Mouse (Mus musculus): Measurements from ENCODE around the gene Ctsh. TPM values are rescaled to one million over a fixed set of nuclear protein-coding genes. Genes with fewer than 3 reads are reported as not detected.

The Ctsh gene
- polyA plus RNA-seq, 1 experiment from 2014 or later: 69.3 TPM

DNA sequence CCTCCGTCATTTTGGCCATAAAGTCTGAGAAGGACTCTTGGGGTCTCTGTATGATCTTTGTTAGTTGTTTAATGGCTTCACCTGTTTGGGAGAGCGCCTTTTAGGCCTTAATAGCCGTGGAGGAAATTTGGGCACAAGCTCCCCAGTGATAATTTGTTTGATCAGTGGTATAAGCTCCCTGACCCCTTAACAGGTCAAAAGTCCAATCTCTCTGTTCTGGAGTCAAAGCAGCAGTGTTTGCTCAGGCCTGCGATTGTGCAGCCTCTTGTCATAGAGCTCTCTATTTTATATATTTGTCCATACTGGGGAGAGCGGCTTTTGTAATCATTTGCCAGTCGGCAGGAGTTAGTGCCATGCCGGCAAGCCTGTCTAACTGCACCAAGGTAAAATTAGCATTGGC is 8.8 kb upstream of the Ctsh start:
- no peak overlapping the region for H3K27ac ChIP-seq (replicated peaks; ENCODE audit: low read depth, low read length)
- no peaks in the 10 kb centered on the region for H3K4me1 ChIP-seq (ENCODE audit: control insufficient read depth, insufficient read depth, low read length)
- 85% methylated on average over 7 of the region's 7 CpGs for WGBS
- ATAC-seq (ENCODE audit: low read depth): no peak
- no peaks in the 10 kb centered on the region for H3K36me3 ChIP-seq (ENCODE audit: control insufficient read depth, insufficient read depth, low read length)
- H3K4me2 ChIP-seq (ENCODE audit: low read depth, low read length): no peak overlapping the region
- H3K4me3 ChIP-seq (ENCODE audit: low read depth, low read length): no peak overlapping the region
- no peaks in the 10 kb centered on the region for H3K27me3 ChIP-seq (replicated peaks; ENCODE audit: control insufficient read depth, insufficient read depth, low read length)
- H3K9me3 ChIP-seq (ENCODE audit: control insufficient read depth, low read length): 0 out of 2 replicates have a peak, but pooled peaks cover 4% of the 10 kb centered on the region
- H3K9ac ChIP-seq (ENCODE audit: low read depth, low read length): no peak overlapping the region
- no peak for DNase-seq (ENCODE audit: low spot score)

DNA sequence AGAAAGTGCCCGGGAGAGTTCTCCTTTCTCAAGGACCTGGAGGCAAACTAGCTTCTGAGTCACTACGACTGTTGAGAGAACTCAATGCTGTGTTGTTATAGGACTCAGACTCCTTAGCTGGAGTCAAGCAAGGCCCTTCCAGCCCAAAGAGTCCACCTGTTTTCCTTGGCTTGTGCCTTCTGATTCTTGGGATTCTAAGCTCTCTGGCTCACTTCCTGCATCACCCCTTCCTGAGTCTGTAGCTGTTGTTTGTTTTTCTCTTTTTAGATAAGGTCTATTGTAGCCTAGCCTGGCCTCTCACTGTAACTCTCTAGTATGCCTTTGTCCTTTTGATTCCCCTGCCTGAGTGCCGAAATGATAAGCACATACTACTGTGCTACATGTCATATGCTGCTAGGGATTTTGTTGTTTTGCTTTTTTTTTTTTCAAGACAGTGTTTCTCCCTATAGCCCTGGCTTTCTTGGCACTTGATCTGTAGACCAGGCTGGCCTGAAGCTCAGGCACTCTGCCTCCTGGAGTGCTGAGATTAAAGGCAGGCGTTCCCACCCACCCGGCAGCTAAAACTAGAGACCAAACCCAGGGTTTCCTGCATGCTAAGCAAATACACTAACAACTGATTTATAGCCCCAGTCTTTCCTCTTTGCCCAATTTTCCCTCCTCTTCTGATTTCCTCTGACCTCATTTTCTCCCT is 5.9 kb upstream of the Ctsh start:
- ATAC-seq (ENCODE audit: low read depth): no peak
- Histone ChIP-seq H3K9ac (ENCODE audit: low read depth, low read length) (no peak overlapping the region), H3K4me2 (ENCODE audit: low read depth, low read length) (no peak overlapping the region), H3K9me3 (ENCODE audit: control insufficient read depth, low read length) (0 out of 2 replicates have a peak, but pooled peaks cover 4% of the 10 kb centered on the region), H3K27ac (replicated peaks; ENCODE audit: low read depth, low read length) (no peak overlapping the region), H3K4me3 (ENCODE audit: low read depth, low read length) (no peak overlapping the region), H3K4me1 (ENCODE audit: control insufficient read depth, insufficient read depth, low read length) (no peaks in the 10 kb centered on the region), H3K36me3 (ENCODE audit: control insufficient read depth, insufficient read depth, low read length) (no peaks in the 10 kb centered on the region), H3K27me3 (replicated peaks; ENCODE audit: control insufficient read depth, insufficient read depth, low read length) (no peaks in the 10 kb centered on the region)
- 66% methylated on average over 5 of the region's 5 CpGs for WGBS
- no peak for DNase-seq (ENCODE audit: low spot score)

DNA sequence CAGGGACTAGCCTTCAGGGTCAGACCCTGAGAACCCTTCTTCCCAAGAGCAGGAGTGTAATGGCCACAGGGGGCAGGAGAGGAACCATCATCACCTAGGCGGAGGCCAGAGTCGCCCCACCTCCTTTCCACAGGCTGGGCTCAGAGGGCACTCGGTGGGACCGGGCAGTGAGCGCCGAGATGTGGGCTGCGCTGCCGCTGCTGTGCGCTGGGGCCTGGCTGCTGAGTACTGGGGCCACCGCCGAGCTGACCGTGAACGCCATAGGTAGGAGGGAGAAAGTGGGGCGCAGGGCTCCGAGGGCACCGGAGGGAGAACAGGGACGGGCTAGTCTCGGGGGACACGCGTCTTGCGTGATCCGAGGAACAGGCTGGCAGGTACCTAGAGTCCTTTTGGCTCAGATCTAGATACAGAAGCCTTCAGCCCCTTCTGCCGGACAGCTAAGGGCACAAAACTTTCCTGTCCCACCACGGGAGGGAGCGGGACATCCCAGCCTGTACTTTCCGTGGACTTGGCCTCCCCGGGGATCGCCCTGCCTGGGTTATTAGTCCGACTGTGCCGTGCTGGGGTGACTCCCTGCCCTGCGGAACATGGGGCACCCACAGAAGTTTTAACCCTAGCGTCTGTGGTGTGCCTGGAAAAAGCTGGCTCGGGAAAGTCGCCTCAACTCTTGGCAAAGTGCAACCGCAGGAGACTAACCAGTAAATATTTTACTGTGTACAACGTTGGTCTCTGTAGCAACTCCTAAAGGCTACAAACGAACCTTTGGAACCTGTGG is 606 bp downstream of the Ctsh start:
- Histone ChIP-seq H3K36me3 (ENCODE audit: control insufficient read depth, insufficient read depth, low read length) (no peaks in the 10 kb centered on the region), H3K27ac (replicated peaks; ENCODE audit: low read depth, low read length) (no peak overlapping the region), H3K9ac (ENCODE audit: low read depth, low read length) (peak overlapping the region; percentile 65), H3K4me1 (ENCODE audit: control insufficient read depth, insufficient read depth, low read length) (no peaks in the 10 kb centered on the region), H3K9me3 (ENCODE audit: control insufficient read depth, low read length) (no peaks in the 10 kb centered on the region), H3K4me3 (ENCODE audit: low read depth, low read length) (peak overlapping the region; percentile 48), H3K4me2 (ENCODE audit: low read depth, low read length) (peak overlapping the region; percentile 88), H3K27me3 (replicated peaks; ENCODE audit: control insufficient read depth, insufficient read depth, low read length) (no peaks in the 10 kb centered on the region; the same call in 1 of the 2 replicates)
- WGBS: under 1% methylated on average over 24 of the region's 37 CpGs
- peak; percentile 92 for ATAC-seq (ENCODE audit: low read depth)
- peak; percentile 56 for DNase-seq (ENCODE audit: low spot score)

DNA sequence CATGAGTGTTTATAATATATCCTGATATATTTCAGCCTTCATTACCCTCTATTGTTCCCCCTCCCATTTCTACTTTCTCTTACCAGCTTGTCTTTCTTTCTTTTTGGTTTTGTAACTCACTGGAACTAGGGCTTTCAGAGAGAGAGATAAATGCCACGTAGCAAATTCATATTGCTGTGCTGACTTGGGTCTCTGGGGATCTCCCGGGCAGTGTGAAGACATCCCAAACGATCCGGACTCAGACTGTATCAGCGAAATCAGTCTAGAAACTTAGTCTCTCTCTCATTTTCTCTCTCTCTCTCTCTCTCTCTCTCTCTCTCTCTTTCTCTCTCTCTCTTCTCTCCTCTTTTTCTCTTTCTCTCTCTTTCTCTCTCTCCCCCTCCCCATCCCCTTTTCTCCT is 1.5 kb downstream of the Ctsh start:
- H3K27ac ChIP-seq (replicated peaks; ENCODE audit: low read depth, low read length): no peak overlapping the region
- ATAC-seq (ENCODE audit: low read depth) (no peak), DNase-seq (ENCODE audit: low spot score) (no peak)
- H3K27me3 ChIP-seq (replicated peaks; ENCODE audit: control insufficient read depth, insufficient read depth, low read length): no peaks in the 10 kb centered on the region; the same call in 1 of the 2 replicates
- WGBS: 36% methylated on average over 5 of the region's 5 CpGs
- H3K9ac ChIP-seq (ENCODE audit: low read depth, low read length): no peak overlapping the region
- no peaks in the 10 kb centered on the region for H3K9me3 ChIP-seq (ENCODE audit: control insufficient read depth, low read length)
- peak overlapping the region; percentile 48; the same call in 1 of the 2 replicates for H3K4me3 ChIP-seq (ENCODE audit: low read depth, low read length)
- H3K36me3 ChIP-seq (ENCODE audit: control insufficient read depth, insufficient read depth, low read length): no peaks in the 10 kb centered on the region
- no peaks in the 10 kb centered on the region for H3K4me1 ChIP-seq (ENCODE audit: control insufficient read depth, insufficient read depth, low read length)
- H3K4me2 ChIP-seq (ENCODE audit: low read depth, low read length): peak overlapping the region; percentile 88

DNA sequence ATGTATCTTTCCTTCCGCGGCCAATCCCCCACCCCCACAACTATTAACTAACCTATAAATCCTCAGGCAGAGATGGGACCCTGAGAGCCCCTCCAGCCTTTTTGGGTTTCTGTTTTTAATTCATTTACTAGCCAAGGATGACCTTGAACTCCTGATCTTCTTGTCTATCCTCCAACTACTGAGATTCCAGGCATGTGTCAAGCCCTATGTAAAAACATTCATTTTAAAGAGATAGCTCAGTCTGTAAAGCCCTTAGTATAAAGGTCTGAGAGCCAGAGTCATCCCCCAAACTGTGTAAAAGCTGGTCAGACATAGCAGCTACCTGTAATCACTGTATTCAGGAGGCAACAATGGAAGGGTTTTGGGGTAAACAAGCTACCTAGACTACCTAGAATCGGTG is 2.0 kb downstream of the Ctsh start:
- no peaks in the 10 kb centered on the region for H3K9me3 ChIP-seq (ENCODE audit: control insufficient read depth, low read length)
- no peaks in the 10 kb centered on the region for H3K4me1 ChIP-seq (ENCODE audit: control insufficient read depth, insufficient read depth, low read length)
- no peak for DNase-seq (ENCODE audit: low spot score)
- no peaks in the 10 kb centered on the region for H3K36me3 ChIP-seq (ENCODE audit: control insufficient read depth, insufficient read depth, low read length)
- no peak for ATAC-seq (ENCODE audit: low read depth)
- H3K27me3 ChIP-seq (replicated peaks; ENCODE audit: control insufficient read depth, insufficient read depth, low read length): no peaks in the 10 kb centered on the region; the same call in 1 of the 2 replicates
- WGBS: 62% methylated on average over 3 of the region's 3 CpGs
- H3K4me2 ChIP-seq (ENCODE audit: low read depth, low read length): no peak overlapping the region
- no peak overlapping the region for H3K27ac ChIP-seq (replicated peaks; ENCODE audit: low read depth, low read length)
- H3K9ac ChIP-seq (ENCODE audit: low read depth, low read length): no peak overlapping the region
- H3K4me3 ChIP-seq (ENCODE audit: low read depth, low read length): no peak overlapping the region

DNA sequence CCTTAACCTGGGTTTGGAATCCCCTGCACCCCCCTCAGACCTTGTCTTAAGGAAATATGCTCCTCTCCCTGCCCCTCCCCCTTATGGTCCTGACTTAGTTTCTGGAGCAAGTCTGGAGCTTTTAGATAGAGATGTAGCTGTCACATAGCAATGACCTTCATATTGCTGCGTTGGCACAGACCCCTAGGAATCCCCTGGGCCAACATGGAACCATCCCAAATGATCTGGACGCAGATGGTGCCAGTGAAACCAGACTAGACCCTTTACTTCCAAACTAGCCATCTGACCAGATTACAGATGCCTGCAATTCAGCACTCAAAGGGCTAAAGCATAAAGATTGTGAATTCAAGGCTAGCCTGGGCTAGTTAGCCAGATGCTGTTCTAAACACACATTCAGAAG is 2.8 kb downstream of the Ctsh start:
- H3K36me3 ChIP-seq (ENCODE audit: control insufficient read depth, insufficient read depth, low read length): no peaks in the 10 kb centered on the region
- no peak overlapping the region for H3K4me2 ChIP-seq (ENCODE audit: low read depth, low read length)
- no peak overlapping the region for H3K9ac ChIP-seq (ENCODE audit: low read depth, low read length)
- no peaks in the 10 kb centered on the region for H3K4me1 ChIP-seq (ENCODE audit: control insufficient read depth, insufficient read depth, low read length)
- ATAC-seq (ENCODE audit: low read depth) (no peak), DNase-seq (ENCODE audit: low spot score) (no peak)
- no peaks in the 10 kb centered on the region for H3K9me3 ChIP-seq (ENCODE audit: control insufficient read depth, low read length)
- no peak overlapping the region for H3K4me3 ChIP-seq (ENCODE audit: low read depth, low read length)
- no peak overlapping the region for H3K27ac ChIP-seq (replicated peaks; ENCODE audit: low read depth, low read length)
- WGBS: 84% methylated on average over 2 of the region's 2 CpGs
- H3K27me3 ChIP-seq (replicated peaks; ENCODE audit: control insufficient read depth, insufficient read depth, low read length): no peaks in the 10 kb centered on the region; the same call in 1 of the 2 replicates

DNA sequence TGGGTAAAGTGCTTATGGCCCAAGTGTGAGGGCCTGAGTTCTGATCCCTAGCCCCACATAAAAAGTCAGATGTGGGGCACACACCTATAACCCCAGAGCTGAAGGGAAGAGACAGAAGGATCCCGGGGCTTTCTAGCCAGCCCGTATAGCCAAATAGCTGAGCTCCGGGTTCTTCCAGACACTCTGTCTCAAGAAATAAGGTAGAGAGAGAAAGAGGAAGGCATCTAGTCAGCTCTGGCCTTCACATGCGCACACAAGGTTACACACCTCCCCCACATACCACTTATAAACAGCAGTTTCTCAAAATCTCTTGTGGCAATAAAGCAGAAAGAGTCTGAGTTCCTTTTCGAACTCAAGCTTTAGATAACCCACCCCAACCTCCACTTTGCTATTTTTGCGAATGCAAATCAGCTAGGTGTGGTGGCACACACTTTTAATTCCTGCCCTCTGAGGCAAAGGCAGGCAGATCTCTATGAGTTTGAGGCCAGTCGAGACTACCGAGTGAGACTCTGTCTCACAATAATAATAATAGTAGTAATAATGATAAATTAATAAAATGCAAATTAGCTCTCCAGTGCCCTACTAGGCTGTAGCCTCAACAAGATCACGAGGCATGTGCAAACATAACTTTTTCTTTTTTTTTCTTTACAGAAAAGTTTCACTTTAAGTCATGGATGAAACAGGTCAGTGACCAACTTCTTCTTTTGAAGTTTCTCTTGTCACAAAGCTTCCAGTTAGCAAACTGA is 6.0 kb downstream of the Ctsh start:
- Histone ChIP-seq H3K9me3 (ENCODE audit: control insufficient read depth, low read length) (no peaks in the 10 kb centered on the region), H3K36me3 (ENCODE audit: control insufficient read depth, insufficient read depth, low read length) (no peaks in the 10 kb centered on the region), H3K4me1 (ENCODE audit: control insufficient read depth, insufficient read depth, low read length) (no peaks in the 10 kb centered on the region), H3K4me2 (ENCODE audit: low read depth, low read length) (no peak overlapping the region), H3K9ac (ENCODE audit: low read depth, low read length) (no peak overlapping the region), H3K27me3 (replicated peaks; ENCODE audit: control insufficient read depth, insufficient read depth, low read length) (no peaks in the 10 kb centered on the region; the same call in 1 of the 2 replicates), H3K4me3 (ENCODE audit: low read depth, low read length) (no peak overlapping the region), H3K27ac (replicated peaks; ENCODE audit: low read depth, low read length) (no peak overlapping the region)
- ATAC-seq (ENCODE audit: low read depth): no peak
- no peak for DNase-seq (ENCODE audit: low spot score)
- WGBS: 84% methylated on average over 9 of the region's 9 CpGs

DNA sequence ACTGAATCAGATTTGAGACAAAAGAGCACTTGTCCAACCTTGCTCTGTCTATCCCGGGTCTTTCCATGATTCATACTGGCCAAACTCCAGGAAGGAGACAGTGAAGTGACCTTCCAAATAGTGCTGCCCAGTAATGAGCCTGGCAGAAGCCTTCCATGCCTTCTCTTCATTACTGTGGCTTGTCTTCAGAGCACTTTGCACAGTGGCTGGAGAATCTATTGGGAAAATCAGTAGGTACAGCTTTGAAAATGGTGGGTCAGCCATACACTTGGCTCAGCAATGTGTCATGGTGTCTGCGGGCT is 6.6 kb downstream of the Ctsh start:
- no peaks in the 10 kb centered on the region for H3K36me3 ChIP-seq (ENCODE audit: control insufficient read depth, insufficient read depth, low read length)
- H3K4me3 ChIP-seq (ENCODE audit: low read depth, low read length): no peak overlapping the region
- WGBS: 76% methylated on average over 2 of the region's 2 CpGs
- no peak overlapping the region for H3K9ac ChIP-seq (ENCODE audit: low read depth, low read length)
- no peaks in the 10 kb centered on the region for H3K9me3 ChIP-seq (ENCODE audit: control insufficient read depth, low read length)
- H3K4me2 ChIP-seq (ENCODE audit: low read depth, low read length): no peak overlapping the region
- ATAC-seq (ENCODE audit: low read depth): no peak
- H3K27ac ChIP-seq (replicated peaks; ENCODE audit: low read depth, low read length): no peak overlapping the region
- no peaks in the 10 kb centered on the region for H3K4me1 ChIP-seq (ENCODE audit: control insufficient read depth, insufficient read depth, low read length)
- no peaks in the 10 kb centered on the region; the same call in 1 of the 2 replicates for H3K27me3 ChIP-seq (replicated peaks; ENCODE audit: control insufficient read depth, insufficient read depth, low read length)
- no peak for DNase-seq (ENCODE audit: low spot score)

Measured in embryonic facial prominence, embryonic 14.5 days (tissue).